Mouse (Mus musculus): ENCODE data around the gene Sftpa1. TPM values are rescaled to one million over a fixed set of nuclear protein-coding genes. Genes with fewer than 3 reads are reported as not detected.

The Sftpa1 gene
- polyA plus RNA-seq (2011; ENCODE audit: insufficient read length, low read depth, missing spikeins), result not detected in 2 replicates

DNA sequence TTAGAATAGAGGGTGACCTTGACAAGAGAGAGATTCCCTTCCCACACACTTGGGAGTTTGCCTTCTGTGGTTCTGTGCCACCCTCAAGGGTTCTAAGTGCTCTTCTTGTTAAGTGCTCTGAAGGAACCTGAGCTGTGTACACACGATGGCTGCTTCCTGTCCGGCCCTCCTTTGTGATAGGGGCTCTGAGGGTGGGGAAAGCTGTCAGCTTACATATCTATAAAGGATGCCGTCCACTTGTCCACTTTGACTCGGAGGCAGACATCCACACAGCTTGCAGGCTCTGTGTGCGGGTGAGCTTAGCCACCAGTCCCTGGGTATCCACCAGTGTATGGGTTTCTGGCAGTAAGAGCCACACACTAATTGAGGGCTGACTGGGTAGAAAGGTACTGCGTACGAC is at the start of gene Sftpa1:
Sftpa1 (plus strand) TSS at position 243 of the 400 bp plus-strand sequence.
- TF ChIP-seq CTCF (IDR thresholded peaks at IDR 0.05; ENCODE audit: borderline replicate concordance, insufficient read depth, low read length) (no peak), POLR2A (IDR thresholded peaks at IDR 0.05; ENCODE audit: low read depth, low read length) (no peak)
- H3K27ac ChIP-seq (ENCODE audit: insufficient read depth, low read length), result no peak within 1 kb of the TSS

GRCm38 (mm10) chr14:41082408-41082807 is 49.2 kb upstream of the Sftpa1 start:
- no peak for TF ChIP-seq CTCF (IDR thresholded peaks at IDR 0.05; ENCODE audit: borderline replicate concordance, insufficient read depth, low read length)
- TF ChIP-seq POLR2A (IDR thresholded peaks at IDR 0.05; ENCODE audit: low read depth, low read length), result no peak
- H3K4me1 ChIP-seq (ENCODE audit: control insufficient read depth, insufficient read depth, low read length), result no peaks in the 10 kb centered on the region
- H3K4me3 ChIP-seq (ENCODE audit: insufficient read depth, low read length), result no peak overlapping the region
- H3K27ac ChIP-seq (ENCODE audit: insufficient read depth, low read length), result no peak overlapping the region

More for the DNA sequence above, at the start of gene Sftpa1:
- H3K4me3 ChIP-seq (ENCODE audit: insufficient read depth, low read length), result no peak within 1 kb of the TSS
- H3K4me1 ChIP-seq (ENCODE audit: control insufficient read depth, insufficient read depth, low read length), result no peaks in the 10 kb centered on the region

DNA sequence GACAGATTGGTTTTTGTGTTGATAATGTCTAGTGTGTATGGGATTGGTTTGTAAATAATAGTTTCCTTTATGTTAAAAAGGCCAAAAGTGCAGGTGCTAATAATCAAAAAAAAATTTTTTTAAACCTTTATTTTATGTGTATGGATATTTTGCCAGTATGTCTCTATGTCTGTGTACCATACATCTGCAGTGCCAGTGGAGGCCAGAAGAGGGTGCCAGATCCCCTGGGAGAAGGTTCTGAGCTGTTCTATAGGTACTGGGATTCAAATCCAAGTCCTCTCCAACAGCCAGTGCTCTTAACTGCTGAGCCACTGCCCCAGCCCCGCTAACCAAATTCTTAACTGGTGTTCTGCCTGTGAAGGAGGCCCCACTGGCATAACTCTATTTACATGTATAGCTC is 44.1 kb upstream of the Sftpa1 start:
- no peak for TF ChIP-seq POLR2A (IDR thresholded peaks at IDR 0.05; ENCODE audit: low read depth, low read length)
- TF ChIP-seq CTCF (IDR thresholded peaks at IDR 0.05; ENCODE audit: borderline replicate concordance, insufficient read depth, low read length), result no peak
- Histone ChIP-seq H3K27ac (ENCODE audit: insufficient read depth, low read length) (no peak overlapping the region), H3K4me1 (ENCODE audit: control insufficient read depth, insufficient read depth, low read length) (no peaks in the 10 kb centered on the region), H3K4me3 (ENCODE audit: insufficient read depth, low read length) (no peak overlapping the region)

GRCm38 (mm10) chr14:41090777-41091176 is 40.8 kb upstream of the Sftpa1 start:
- no peak for TF ChIP-seq POLR2A (IDR thresholded peaks at IDR 0.05; ENCODE audit: low read depth, low read length)
- no peak for TF ChIP-seq CTCF (IDR thresholded peaks at IDR 0.05; ENCODE audit: borderline replicate concordance, insufficient read depth, low read length)
- H3K27ac ChIP-seq (ENCODE audit: insufficient read depth, low read length), result no peak overlapping the region
- H3K4me3 ChIP-seq (ENCODE audit: insufficient read depth, low read length), result no peak overlapping the region
- no peaks in the 10 kb centered on the region for H3K4me1 ChIP-seq (ENCODE audit: control insufficient read depth, insufficient read depth, low read length)

- no peak for TF ChIP-seq CTCF (IDR thresholded peaks at IDR 0.05; ENCODE audit: borderline replicate concordance, insufficient read depth, low read length)
- TF ChIP-seq POLR2A (IDR thresholded peaks at IDR 0.05; ENCODE audit: low read depth, low read length), result no peak
- Histone ChIP-seq H3K4me1 (ENCODE audit: control insufficient read depth, insufficient read depth, low read length) (no peaks in the 10 kb centered on the region), H3K4me3 (ENCODE audit: insufficient read depth, low read length) (no peak overlapping the region), H3K27ac (ENCODE audit: insufficient read depth, low read length) (no peak overlapping the region)
These were observed 37.5 kb upstream of the Sftpa1 start for GRCm38 (mm10) chr14:41094114-41094513.

DNA sequence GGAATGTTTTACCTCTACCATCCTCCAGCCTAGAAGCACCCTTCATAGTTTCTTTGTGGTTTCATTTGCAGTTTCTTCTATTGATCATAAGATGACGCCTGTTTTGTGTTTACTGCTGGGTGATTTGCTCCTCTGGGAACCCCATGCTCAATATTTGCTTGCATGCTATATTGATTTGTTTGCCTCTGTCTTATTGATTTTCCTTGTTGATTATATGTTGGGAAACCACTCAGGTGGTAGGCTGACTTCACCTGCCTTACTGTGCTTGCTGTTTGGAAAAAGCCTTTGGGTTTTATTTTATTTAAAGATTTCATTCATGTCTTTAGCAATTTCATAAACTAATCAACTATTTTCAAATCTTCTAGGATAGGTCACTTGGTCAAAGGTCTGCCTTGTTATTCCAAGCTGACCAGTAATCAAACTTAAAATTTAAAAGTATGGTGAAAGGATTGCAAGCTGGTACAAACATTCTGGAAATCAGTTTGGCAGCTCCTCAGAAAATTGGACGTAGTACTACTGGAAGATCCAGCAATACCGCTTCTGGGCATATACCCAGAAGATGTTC is 35.2 kb upstream of the Sftpa1 start:
- Histone ChIP-seq H3K27ac (ENCODE audit: insufficient read depth, low read length) (no peak overlapping the region), H3K4me1 (ENCODE audit: control insufficient read depth, insufficient read depth, low read length) (no peaks in the 10 kb centered on the region), H3K4me3 (ENCODE audit: insufficient read depth, low read length) (no peak overlapping the region)
- no peak for TF ChIP-seq CTCF (IDR thresholded peaks at IDR 0.05; ENCODE audit: borderline replicate concordance, insufficient read depth, low read length)
- no peak for TF ChIP-seq POLR2A (IDR thresholded peaks at IDR 0.05; ENCODE audit: low read depth, low read length)

DNA sequence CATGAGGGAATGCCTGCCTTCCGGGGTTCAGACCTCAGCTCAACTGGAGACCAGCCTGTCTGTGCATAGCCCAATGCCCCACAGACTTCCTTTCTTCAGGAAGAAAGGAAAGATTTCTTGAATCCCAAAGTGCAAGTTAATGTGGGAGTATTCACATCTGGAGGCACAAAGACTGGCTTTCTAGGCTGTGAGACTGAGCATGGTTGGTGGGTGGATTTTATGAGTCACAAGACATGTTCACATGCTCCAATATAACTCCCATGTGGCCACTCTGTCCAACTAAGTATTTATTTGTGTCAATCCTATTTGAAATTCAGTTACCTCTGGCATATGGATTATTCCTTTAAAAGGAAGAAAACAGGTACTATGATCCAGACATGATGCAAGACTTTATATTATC is 32.9 kb upstream of the Sftpa1 start:
- Histone ChIP-seq H3K27ac (ENCODE audit: insufficient read depth, low read length) (no peak overlapping the region), H3K4me1 (ENCODE audit: control insufficient read depth, insufficient read depth, low read length) (no peaks in the 10 kb centered on the region), H3K4me3 (ENCODE audit: insufficient read depth, low read length) (no peak overlapping the region)
- TF ChIP-seq CTCF (IDR thresholded peaks at IDR 0.05; ENCODE audit: borderline replicate concordance, insufficient read depth, low read length) (no peak), POLR2A (IDR thresholded peaks at IDR 0.05; ENCODE audit: low read depth, low read length) (no peak)

GRCm38 (mm10) chr14:41100712-41101111 is 30.9 kb upstream of the Sftpa1 start:
- Histone ChIP-seq H3K4me3 (ENCODE audit: insufficient read depth, low read length) (no peak overlapping the region), H3K4me1 (ENCODE audit: control insufficient read depth, insufficient read depth, low read length) (no peaks in the 10 kb centered on the region), H3K27ac (ENCODE audit: insufficient read depth, low read length) (no peak overlapping the region)
- TF ChIP-seq POLR2A (IDR thresholded peaks at IDR 0.05; ENCODE audit: low read depth, low read length) (no peak), CTCF (IDR thresholded peaks at IDR 0.05; ENCODE audit: borderline replicate concordance, insufficient read depth, low read length) (no peak)

GRCm38 (mm10) chr14:41101242-41101641 is 30.3 kb upstream of the Sftpa1 start:
- no peak overlapping the region for H3K4me3 ChIP-seq (ENCODE audit: insufficient read depth, low read length)
- no peaks in the 10 kb centered on the region for H3K4me1 ChIP-seq (ENCODE audit: control insufficient read depth, insufficient read depth, low read length)
- TF ChIP-seq CTCF (IDR thresholded peaks at IDR 0.05; ENCODE audit: borderline replicate concordance, insufficient read depth, low read length) (no peak), POLR2A (IDR thresholded peaks at IDR 0.05; ENCODE audit: low read depth, low read length) (no peak)
- no peak overlapping the region for H3K27ac ChIP-seq (ENCODE audit: insufficient read depth, low read length)

DNA sequence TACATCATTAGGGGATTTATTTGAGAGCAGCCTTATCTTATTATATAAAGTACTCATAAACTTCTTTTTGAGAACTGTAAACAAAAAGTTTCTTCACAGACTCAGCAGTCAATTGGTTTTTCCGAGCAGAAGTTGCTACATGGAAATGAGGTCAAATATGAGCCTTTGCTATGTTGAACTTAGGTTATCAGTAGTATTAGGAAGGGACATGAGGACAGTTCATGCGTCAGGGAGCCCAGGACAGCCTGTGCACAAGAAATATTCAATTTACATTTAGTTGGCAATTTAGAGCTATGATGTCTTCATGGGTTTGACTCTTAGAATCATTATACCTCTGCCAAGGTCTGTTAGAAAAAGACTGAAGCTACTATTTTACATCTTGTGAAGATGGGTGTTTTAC is 29.3 kb upstream of the Sftpa1 start:
- Histone ChIP-seq H3K27ac (ENCODE audit: insufficient read depth, low read length) (no peak overlapping the region), H3K4me1 (ENCODE audit: control insufficient read depth, insufficient read depth, low read length) (no peaks in the 10 kb centered on the region), H3K4me3 (ENCODE audit: insufficient read depth, low read length) (no peak overlapping the region)
- TF ChIP-seq POLR2A (IDR thresholded peaks at IDR 0.05; ENCODE audit: low read depth, low read length), result no peak
- TF ChIP-seq CTCF (IDR thresholded peaks at IDR 0.05; ENCODE audit: borderline replicate concordance, insufficient read depth, low read length), result no peak

Measured in embryonic fibroblast, embryonic 13.5 days (primary cell).